Mouse (Mus musculus) neural tube, embryonic 15.5 days (tissue): Measurements from ENCODE around the gene Eml1. TPM values are rescaled to one million over a fixed set of nuclear protein-coding genes. Genes with fewer than 3 reads are reported as not detected.
A peak's percentile ranks its signal among the peaks of the same experiment; 100 is the strongest.

Experiments used
- ATAC-seq: fragments of 200-750 bp; cut with Nextera tagmentation; 2 replicates; pipeline ENCODE4 v1.8.0; 2017; ENCODE audit warnings: mild to moderate bottlenecking, moderate TSS enrichment, moderate library complexity; ENCODE audit not compliant: low FRiP score
- H3K27ac ChIP-seq: fragments of 300-500 bp; sonication (generic); replicated peaks from 2 replicates; pipeline ENCODE4 v1.5.1; 2015; ENCODE audit warnings: mild to moderate bottlenecking, inconsistent platforms
- H3K27me3 ChIP-seq: fragments of 300-500 bp; sonication (generic); replicated peaks from 2 replicates; pipeline ENCODE4 v1.6.1; 2015; ENCODE audit warnings: inconsistent platforms
- H3K36me3 ChIP-seq: fragments of 300-500 bp; sonication (generic); 2 replicates; pipeline ENCODE4 v1.6.1; 2015; ENCODE audit warnings: inconsistent platforms
- H3K4me1 ChIP-seq: fragments of 300-500 bp; sonication (generic); 2 replicates; pipeline ENCODE4 v1.6.1; 2015; ENCODE audit warnings: inconsistent platforms
- H3K4me2 ChIP-seq: fragments of 300-500 bp; sonication (generic); 2 replicates; pipeline ENCODE4 v1.6.1; 2015; ENCODE audit warnings: inconsistent platforms, mild to moderate bottlenecking, moderate library complexity
- H3K4me3 ChIP-seq: fragments of 300-500 bp; sonication (generic); replicated peaks from 2 replicates; pipeline ENCODE4 v1.5.1; 2015; ENCODE audit warnings: mild to moderate bottlenecking, inconsistent platforms
- H3K9ac ChIP-seq: fragments of 300-500 bp; sonication (generic); replicated peaks from 2 replicates; pipeline ENCODE4 v1.6.1; 2015; ENCODE audit warnings: mild to moderate bottlenecking, inconsistent platforms
- H3K9me3 ChIP-seq: fragments of 300-500 bp; sonication (generic); replicated peaks from 2 replicates; pipeline ENCODE4 v1.6.1; 2016; ENCODE audit warnings: inconsistent platforms
- WGBS: fragments of 180-500 bp; shearing (Covaris S2); methylation state at CpG from one replicate; pipeline ENCODE4 v1.1.7; 2015; ENCODE audit warnings: mixed read lengths; 5-methylcytosine and 5-hydroxymethylcytosine counted together
- polyA plus RNA-seq: library from polyadenylated mRNA; unstranded; fragments of >200 nt; fragmentation: Nextera tagmentation; extraction: Ambion mirVana; gene quantifications from 2 replicates; pipeline ENCODE4 v1.2.1, GENCODE M21; 2015

The Eml1 gene
- polyA plus RNA-seq, 1 experiment from 2014 or later = 69.0 TPM

- WGBS = 41% methylated on average over 6 of the region's 6 CpGs
- Histone ChIP-seq H3K9ac (no peak overlapping the region), H3K27me3 (no peaks in the 10 kb centered on the region), H3K4me3 (no peak overlapping the region), H3K4me2 (no peak overlapping the region), H3K9me3 (no peaks in the 10 kb centered on the region), H3K27ac (no peak overlapping the region), H3K36me3 (no peaks in the 10 kb centered on the region), H3K4me1 (peaks cover 51% of the 10 kb centered on the region)
- ATAC-seq = no peak
These were observed 61.0 kb downstream of the Eml1 start for GRCm38 (mm10) chr12:108431714-108432113.

- Histone ChIP-seq H3K27ac (peak overlapping the region; percentile 38; the same call in 1 of the 2 replicates), H3K9ac (no peak overlapping the region), H3K4me2 (peak overlapping the region; percentile 13; the same call in 1 of the 2 replicates), H3K27me3 (no peaks in the 10 kb centered on the region), H3K4me3 (no peak overlapping the region), H3K9me3 (no peaks in the 10 kb centered on the region), H3K36me3 (no peaks in the 10 kb centered on the region), H3K4me1 (peaks cover 57% of the 10 kb centered on the region)
- 60% methylated on average over 5 of the region's 5 CpGs for WGBS
- 0 out of 2 replicates have a peak, but pooled peaks have one; percentile 25 for ATAC-seq
These were observed 61.8 kb downstream of the Eml1 start for GRCm38 (mm10) chr12:108432578-108432977.

- H3K9ac ChIP-seq = no peak overlapping the region
- no peaks in the 10 kb centered on the region for H3K9me3 ChIP-seq
- H3K27ac ChIP-seq = peak overlapping the region; percentile 38; the same call in 1 of the 2 replicates
- H3K4me1 ChIP-seq = peaks cover 60% of the 10 kb centered on the region
- no peaks in the 10 kb centered on the region for H3K36me3 ChIP-seq
- no peak overlapping the region for H3K4me3 ChIP-seq
- peak overlapping the region; percentile 13; the same call in 1 of the 2 replicates for H3K4me2 ChIP-seq
- 0 out of 2 replicates have a peak, but pooled peaks have one; percentile 29 for ATAC-seq
- 62% methylated on average over 16 of the region's 16 CpGs for WGBS
- no peaks in the 10 kb centered on the region for H3K27me3 ChIP-seq
These were observed 62.3 kb downstream of the Eml1 start for GRCm38 (mm10) chr12:108433030-108433429.

- Histone ChIP-seq H3K9ac (no peak overlapping the region), H3K36me3 (no peaks in the 10 kb centered on the region), H3K27ac (0 out of 2 replicates have a peak overlapping the region, but pooled peaks have one; percentile 38), H3K4me1 (peaks cover 60% of the 10 kb centered on the region), H3K4me2 (peak overlapping the region; percentile 13; the same call in 1 of the 2 replicates), H3K9me3 (no peaks in the 10 kb centered on the region), H3K27me3 (no peaks in the 10 kb centered on the region), H3K4me3 (no peak overlapping the region)
- no peak for ATAC-seq
- WGBS = 48% methylated on average over 10 of the region's 10 CpGs
These were observed 62.7 kb downstream of the Eml1 start for GRCm38 (mm10) chr12:108433498-108433897.

- no peaks in the 10 kb centered on the region for H3K27me3 ChIP-seq
- ATAC-seq = no peak
- WGBS = 73% methylated on average over 12 of the region's 12 CpGs
- H3K36me3 ChIP-seq = no peaks in the 10 kb centered on the region
- no peak overlapping the region for H3K9ac ChIP-seq
- H3K9me3 ChIP-seq = no peaks in the 10 kb centered on the region
- peaks cover 60% of the 10 kb centered on the region for H3K4me1 ChIP-seq
- H3K27ac ChIP-seq = peak overlapping the region; percentile 13
- H3K4me2 ChIP-seq = no peak overlapping the region
- no peak overlapping the region for H3K4me3 ChIP-seq
These were observed 64.8 kb downstream of the Eml1 start for GRCm38 (mm10) chr12:108435444-108436015.

- no peaks in the 10 kb centered on the region for H3K27me3 ChIP-seq
- no peak overlapping the region for H3K4me2 ChIP-seq
- no peak overlapping the region for H3K9ac ChIP-seq
- no peaks in the 10 kb centered on the region for H3K9me3 ChIP-seq
- H3K36me3 ChIP-seq = no peaks in the 10 kb centered on the region
- 52% methylated on average over 24 of the region's 24 CpGs for WGBS
- no peak overlapping the region for H3K4me3 ChIP-seq
- no peak for ATAC-seq
- H3K4me1 ChIP-seq = peaks cover 56% of the 10 kb centered on the region
- H3K27ac ChIP-seq = peak overlapping the region; percentile 13
These were observed 65.5 kb downstream of the Eml1 start for GRCm38 (mm10) chr12:108436029-108436923.

GRCm38 (mm10) chr12:108437446-108437845 lies 66.7 kb downstream of the Eml1 start:
- H3K4me2 ChIP-seq = no peak overlapping the region
- H3K4me3 ChIP-seq = no peak overlapping the region
- H3K9me3 ChIP-seq = no peaks in the 10 kb centered on the region
- no peak for ATAC-seq
- 89% methylated on average over 13 of the region's 13 CpGs for WGBS
- H3K27ac ChIP-seq = no peak overlapping the region
- H3K4me1 ChIP-seq = peaks cover 46% of the 10 kb centered on the region
- H3K9ac ChIP-seq = no peak overlapping the region
- no peaks in the 10 kb centered on the region for H3K27me3 ChIP-seq
- no peaks in the 10 kb centered on the region for H3K36me3 ChIP-seq

GRCm38 (mm10) chr12:108443271-108443670 lies 72.5 kb downstream of the Eml1 start:
- Histone ChIP-seq H3K27me3 (no peaks in the 10 kb centered on the region), H3K4me2 (peak overlapping the region; percentile 17; the same call in 1 of the 2 replicates), H3K9me3 (no peaks in the 10 kb centered on the region), H3K36me3 (no peaks in the 10 kb centered on the region), H3K9ac (no peak overlapping the region), H3K4me1 (peaks cover 20% of the 10 kb centered on the region), H3K27ac (0 out of 2 replicates have a peak overlapping the region, but pooled peaks have one; percentile 13), H3K4me3 (no peak overlapping the region)
- ATAC-seq = no peak
- WGBS = 4% methylated on average over 10 of the region's 10 CpGs

GRCm38 (mm10) chr12:108443708-108444107 lies 73.0 kb downstream of the Eml1 start:
- Histone ChIP-seq H3K27me3 (no peaks in the 10 kb centered on the region), H3K36me3 (no peaks in the 10 kb centered on the region), H3K9me3 (no peaks in the 10 kb centered on the region), H3K9ac (no peak overlapping the region), H3K4me3 (no peak overlapping the region), H3K27ac (0 out of 2 replicates have a peak overlapping the region, but pooled peaks have one; percentile 13), H3K4me2 (peak overlapping the region; percentile 17; the same call in 1 of the 2 replicates), H3K4me1 (peaks cover 20% of the 10 kb centered on the region)
- peak; percentile 43; the same call in 1 of the 2 replicates for ATAC-seq
- 22% methylated on average over 5 of the region's 5 CpGs for WGBS

GRCm38 (mm10) chr12:108444166-108445115 lies 73.7 kb downstream of the Eml1 start:
- peaks cover 20% of the 10 kb centered on the region for H3K4me1 ChIP-seq
- 21% methylated on average over 11 of the region's 11 CpGs for WGBS
- no peaks in the 10 kb centered on the region for H3K36me3 ChIP-seq
- H3K27ac ChIP-seq = no peak overlapping the region
- H3K4me2 ChIP-seq = no peak overlapping the region
- no peak overlapping the region for H3K4me3 ChIP-seq
- H3K9me3 ChIP-seq = no peaks in the 10 kb centered on the region
- H3K9ac ChIP-seq = no peak overlapping the region
- peak; percentile 14; the same call in 1 of the 2 replicates for ATAC-seq
- no peaks in the 10 kb centered on the region for H3K27me3 ChIP-seq

GRCm38 (mm10) chr12:108446721-108447120 lies 76.0 kb downstream of the Eml1 start:
- peaks cover 35% of the 10 kb centered on the region for H3K4me1 ChIP-seq
- H3K27ac ChIP-seq = no peak overlapping the region
- no peaks in the 10 kb centered on the region for H3K27me3 ChIP-seq
- H3K36me3 ChIP-seq = no peaks in the 10 kb centered on the region
- ATAC-seq = no peak
- no peak overlapping the region for H3K4me3 ChIP-seq
- 70% methylated on average over 2 of the region's 2 CpGs for WGBS
- no peak overlapping the region for H3K9ac ChIP-seq
- no peaks in the 10 kb centered on the region for H3K9me3 ChIP-seq
- no peak overlapping the region for H3K4me2 ChIP-seq
